Mouse (Mus musculus) erythroblast, embryonic 14.5 days (primary cell): ENCODE measurements around the gene Arhgef40.

Experiments
- GATA1 ChIP-seq: IDR thresholded peaks from 2 replicates; pipeline ENCODE4 v1.6.1; 2012; ENCODE audit warnings: low read length, inconsistent platforms, mixed read lengths
- TAL1 ChIP-seq: IDR thresholded peaks from 3 replicates; pipeline ENCODE4 v1.6.1; 2012; ENCODE audit warnings: low read length, inconsistent platforms, mixed read lengths

DNA sequence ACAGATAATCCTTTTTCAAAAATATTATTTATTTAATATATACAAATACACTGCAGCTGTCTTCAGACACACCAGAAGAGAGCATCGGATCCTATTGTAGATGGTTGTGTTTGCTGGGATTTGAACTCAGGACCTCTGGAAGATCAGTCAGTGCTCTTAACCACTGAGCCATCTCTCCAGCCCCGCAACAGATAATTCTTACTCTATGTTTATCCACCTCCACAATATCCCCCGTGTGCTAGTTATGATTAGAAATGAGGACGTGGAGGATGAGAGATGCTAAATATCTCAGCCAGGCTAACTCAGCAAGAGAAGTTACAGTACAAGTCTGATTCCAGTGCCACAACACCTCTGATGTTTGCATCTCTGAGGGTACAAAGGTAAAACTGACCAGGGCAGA lies 9.9 kb downstream of the Arhgef40 start:
- TF ChIP-seq GATA1: no peak
- TF ChIP-seq TAL1: no peak
